Mouse (Mus musculus) heart, postnatal 36 days (tissue): ENCODE data around the gene Dock9. TPM values are rescaled to one million over a fixed set of nuclear protein-coding genes. Genes with fewer than 3 reads are reported as not detected.

Experiments used
- DNase-seq, 2 experiments: peaks; one replicate each; pipeline ENCODE4 v3.0.0; 2021 to 2022
- intact Hi-C: fragments of 180-260 bp; cut with DNase I; formaldehyde crosslinking; loops from one replicate; pipeline ENCODE4 v1.15.1; 2025
- total RNA-seq, 2 experiments: library from RNA; stranded (reverse); gene quantifications; 2 replicates each; pipeline ENCODE4 v1.2.3; 2021

Dock9 gene
- total RNA-seq, 2 experiments from 2014 or later, result 28.6 to 36.5 TPM

DNA sequence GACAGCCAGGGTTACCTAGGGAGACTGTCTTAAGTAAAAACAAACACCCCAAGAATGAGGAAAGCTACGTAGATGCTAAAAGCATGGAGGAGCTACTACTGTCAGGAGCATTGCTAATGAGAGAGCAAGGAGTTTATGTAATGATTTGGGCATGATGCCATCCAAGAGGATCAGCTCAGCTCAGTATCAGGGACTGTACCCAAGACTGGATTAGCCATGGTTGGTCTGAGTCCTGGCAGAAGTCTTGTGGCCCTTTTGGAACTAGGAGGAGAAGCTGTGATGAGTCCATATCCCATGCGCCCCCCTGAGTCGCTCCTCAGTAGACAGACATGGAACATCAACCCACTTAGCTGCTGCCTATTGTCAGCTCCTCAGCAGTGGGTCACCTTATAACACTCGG is 301.9 kb downstream of the Dock9 start:
- DNase-seq, result no peak
- intact Hi-C loops, result no loop called here

GRCm38 (mm10) chr14:121495120-121495519 is 302.5 kb downstream of the Dock9 start:
- intact Hi-C loops, result no loop called here
- DNase-seq, result no peak

DNA sequence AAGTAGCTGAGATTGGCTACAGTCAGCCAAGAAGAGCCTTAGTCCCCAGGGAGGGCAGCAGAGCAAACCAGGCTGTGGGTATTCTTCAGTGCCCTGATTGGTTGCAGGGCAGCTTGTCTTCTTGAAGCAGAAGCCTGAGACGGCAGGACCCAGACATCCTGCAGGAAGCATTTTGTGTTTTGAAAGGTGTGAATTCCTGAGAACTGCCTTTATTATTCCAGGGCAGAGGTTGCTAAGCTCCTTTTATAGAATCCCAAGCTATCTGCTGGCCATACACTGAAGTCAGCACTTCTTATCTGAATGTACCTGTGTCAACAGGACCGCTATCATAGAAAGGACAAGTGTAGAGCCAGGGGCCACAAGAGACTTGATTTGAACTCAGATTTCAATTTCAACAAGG is 303.4 kb downstream of the Dock9 start:
- DNase-seq, result no peak
- intact Hi-C loops, result no loop called here

GRCm38 (mm10) chr14:121493712-121494111 is 303.9 kb downstream of the Dock9 start:
- no peak for DNase-seq
- intact Hi-C loops, result no loop called here

DNA sequence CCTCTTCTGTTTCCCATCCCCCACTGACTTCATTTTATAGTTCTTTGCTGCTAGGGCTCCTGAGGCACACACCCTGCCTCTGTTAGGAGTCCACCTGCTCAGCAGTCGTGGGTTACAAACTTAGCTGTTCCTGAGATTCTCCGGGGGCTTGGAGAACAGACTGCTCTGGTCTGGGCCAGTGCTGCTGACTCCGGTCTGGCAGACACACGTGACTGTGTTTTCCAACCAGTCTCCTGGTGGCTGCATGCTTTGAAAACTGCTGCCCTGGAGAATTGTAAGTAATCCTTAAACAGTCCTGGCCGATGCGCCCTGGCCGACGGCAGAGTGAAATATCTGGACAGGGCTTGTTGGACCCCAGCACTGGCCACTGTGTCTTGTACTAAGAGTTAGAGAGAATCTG is 305.3 kb downstream of the Dock9 start:
- DNase-seq, result no peak
- intact Hi-C loops, result no loop called here

Other genes starting within 250 kb of the Dock9 start
- 10 to 100 TPM; 26.6 to 29.1 TPM for gene Ubac2, start 80.8 kb upstream of the Dock9 start, total RNA-seq
- under 1 TPM; 0.33 to 0.46 TPM for gene Gpr18, start 117.9 kb upstream of the Dock9 start, total RNA-seq
- gene Gpr183, start 167.4 kb upstream of the Dock9 start, total RNA-seq, result 1 to 10 TPM; 1.2 to 2.0 TPM
- not detected for gene Timm8a2, start 236.8 kb upstream of the Dock9 start, total RNA-seq